Mouse (Mus musculus) erythroblast, embryonic 14.5 days (primary cell): ENCODE data around the gene Ctrc.

Experiments used
- GATA1 ChIP-seq: IDR thresholded peaks from 2 replicates; pipeline ENCODE4 v1.6.1; 2012; ENCODE audit warnings: low read length, inconsistent platforms, mixed read lengths
- TAL1 ChIP-seq: IDR thresholded peaks from 3 replicates; pipeline ENCODE4 v1.6.1; 2012; ENCODE audit warnings: low read length, inconsistent platforms, mixed read lengths

- no peak for TF ChIP-seq GATA1
- no peak for TF ChIP-seq TAL1
These were observed 52.6 kb downstream of the Ctrc start, which contains the start of gene Casp9 for GRCm38 (mm10) chr4:141793282-141794151.
